Mouse (Mus musculus) right cerebral cortex, adult 18-20 months (tissue): ENCODE results near the gene Gpx5.
"Not testable (repeated sequence)": the region's sequence is repeated elsewhere in the genome, so short reads cannot be mapped to it uniquely, and the experiment has no call there.

Source experiments
- DNase-seq: peaks from one replicate; pipeline ENCODE4 v3.0.0; 2022; ENCODE audit warnings: mixed read lengths

Gpx5 gene

DNA sequence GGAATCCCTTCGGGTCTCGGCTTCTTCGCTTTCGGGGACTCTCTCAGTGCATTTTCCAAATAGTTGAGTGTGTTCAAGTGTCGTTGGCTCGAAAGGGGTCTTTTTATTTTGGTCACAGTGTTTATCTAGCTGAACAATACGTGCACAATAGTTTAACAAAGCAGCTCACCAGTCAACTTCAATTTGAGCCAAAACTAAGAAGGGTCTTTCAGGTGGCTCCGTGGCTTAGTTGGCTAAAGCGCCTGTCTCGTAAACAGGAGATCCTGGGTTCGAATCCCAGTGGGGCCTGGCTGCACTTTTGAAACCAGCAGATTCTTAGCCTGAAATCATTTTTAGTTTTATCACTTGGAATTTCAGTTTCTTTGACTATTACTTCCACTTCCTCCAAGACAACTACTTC, 28.2 kb downstream of the Gpx5 start:
- peak; percentile 45 for DNase-seq

DNA sequence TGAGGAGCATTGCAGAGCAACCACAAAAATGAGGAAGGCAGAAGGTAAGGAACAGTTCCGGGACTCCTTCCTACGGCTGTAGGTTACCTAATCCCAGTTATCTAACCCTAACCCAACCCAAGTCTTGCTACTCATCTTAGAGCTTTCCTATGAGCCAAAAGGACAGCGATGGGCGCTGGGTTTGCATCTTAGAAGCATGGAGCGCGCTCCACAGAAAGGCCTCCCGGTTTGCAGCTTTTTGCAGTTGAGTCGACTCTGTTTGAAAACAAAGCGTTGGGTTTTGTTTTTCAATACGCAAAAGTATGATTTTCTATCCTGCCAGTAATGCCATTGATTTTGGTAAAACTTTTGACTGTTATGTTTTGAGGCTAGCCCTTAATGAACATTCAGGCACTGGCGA, 28.6 kb downstream of the Gpx5 start:
- no peak for DNase-seq

DNA sequence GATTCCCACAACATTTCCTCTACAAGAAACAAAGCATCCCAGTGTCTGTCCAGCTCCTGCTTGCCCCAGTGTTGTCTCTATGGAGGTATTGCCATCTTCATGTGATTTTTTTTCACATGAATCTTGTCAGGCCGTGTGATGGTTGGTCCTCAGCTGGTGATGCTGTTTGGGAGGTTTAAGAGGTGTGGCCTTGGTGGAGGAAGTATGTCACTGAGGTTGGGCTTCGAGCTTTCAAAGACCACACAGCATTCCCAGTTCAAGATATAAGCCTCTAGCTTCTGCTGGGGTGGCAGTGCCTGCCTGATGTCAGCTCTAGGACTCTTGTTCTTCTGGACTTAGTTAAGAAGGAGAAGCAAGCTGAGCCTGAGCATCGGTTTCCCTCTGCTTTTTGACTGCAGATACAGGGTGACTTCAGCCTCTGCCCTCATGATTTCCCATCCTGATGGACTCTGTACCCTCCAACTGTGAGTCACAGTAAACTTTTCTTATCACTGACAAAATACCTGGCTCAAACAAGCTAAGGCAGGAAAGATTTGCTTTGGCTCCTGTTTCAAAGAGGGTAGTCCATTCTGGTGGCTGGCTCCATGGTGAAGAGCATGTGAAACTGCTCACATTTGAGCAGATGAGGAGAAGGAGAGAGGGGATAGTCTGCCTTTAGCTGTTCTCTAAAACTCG, 29.6 kb downstream of the Gpx5 start:
- no peak for DNase-seq

DNA sequence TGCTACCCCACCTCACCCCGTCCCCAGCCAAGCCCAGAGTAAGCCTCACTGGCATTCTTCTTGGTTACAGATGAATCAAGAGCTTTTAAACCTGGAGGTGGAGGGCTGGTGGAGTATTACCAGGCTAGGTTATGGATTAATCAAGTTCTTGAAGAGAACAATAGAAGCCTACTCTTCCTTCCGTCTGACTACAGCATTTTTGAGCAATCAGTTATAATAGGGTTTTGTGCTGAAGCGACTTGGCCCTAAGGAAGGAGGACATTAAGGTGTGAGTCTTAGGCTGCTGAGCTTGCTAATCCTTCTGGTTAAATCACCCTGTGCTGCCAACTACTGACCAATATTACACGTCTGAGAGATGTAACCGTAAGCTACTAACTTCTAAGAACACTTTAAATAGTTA, 32.2 kb downstream of the Gpx5 start:
- no peak for DNase-seq

DNA sequence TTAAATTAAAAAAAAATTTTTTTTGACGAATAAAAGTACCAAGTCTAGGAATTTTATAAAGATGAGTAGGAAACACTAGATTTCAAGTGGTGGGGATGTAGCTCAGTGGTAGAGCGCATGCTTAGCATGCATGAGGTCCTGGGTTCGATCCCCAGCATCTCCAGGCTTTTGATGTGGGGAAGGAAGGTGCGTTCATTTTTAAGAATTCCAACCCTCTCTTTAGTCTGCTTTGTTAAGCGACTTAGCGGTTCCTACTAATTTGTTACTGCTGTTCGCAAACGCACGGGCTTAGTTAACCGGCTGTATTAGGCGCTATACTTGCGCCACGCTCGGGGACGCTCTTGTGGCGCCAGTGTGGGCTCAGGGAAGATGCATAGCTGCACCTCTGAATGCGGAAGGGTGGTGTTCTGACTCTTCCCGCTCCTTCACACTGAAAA, 32.8 kb downstream of the Gpx5 start:
- peak; percentile 58 for DNase-seq

DNA sequence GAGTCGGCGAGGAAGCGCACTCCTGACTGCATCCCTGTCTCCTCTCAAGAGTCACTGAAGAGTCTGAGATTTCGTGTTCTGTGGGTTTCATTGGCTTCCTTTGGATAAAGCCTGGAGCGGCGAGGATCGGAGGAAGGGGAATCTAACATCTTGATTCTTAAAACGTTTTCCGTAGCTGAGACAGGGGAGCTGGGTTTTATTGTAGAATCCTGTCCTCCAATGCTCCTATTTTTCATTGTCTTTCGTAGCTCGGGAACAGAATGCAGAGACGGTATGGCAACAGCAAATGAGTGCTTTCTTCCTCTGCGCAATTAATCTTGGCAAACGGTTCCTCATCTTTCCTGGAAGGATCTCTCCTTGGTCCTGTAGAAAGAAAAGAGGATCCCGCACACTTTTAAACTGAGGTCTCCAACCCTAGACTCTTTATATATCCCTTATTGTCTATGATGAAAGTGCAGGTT, 33.3 kb downstream of the Gpx5 start:
- DNase-seq, result peak; percentile 45

DNA sequence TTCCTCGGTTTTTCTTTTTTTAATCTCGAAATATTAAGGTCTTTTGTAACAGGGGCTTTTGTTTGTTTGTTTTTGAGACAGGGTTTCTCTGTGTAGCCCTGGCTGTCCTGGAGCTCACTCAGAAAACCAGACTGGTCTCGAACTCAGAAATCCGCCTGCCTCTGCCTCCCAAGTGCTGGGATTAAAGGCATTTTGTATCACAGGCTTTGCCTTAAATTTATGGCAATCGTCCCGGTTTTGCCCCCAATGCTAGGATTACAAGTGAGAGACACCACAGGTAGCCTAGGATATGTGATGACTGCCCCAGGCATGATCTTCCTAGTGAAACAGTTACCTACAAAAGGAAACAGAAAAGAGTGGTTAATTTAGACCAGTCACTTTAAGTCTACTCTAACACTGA, 34.0 kb downstream of the Gpx5 start:
- DNase-seq, result no peak

DNA sequence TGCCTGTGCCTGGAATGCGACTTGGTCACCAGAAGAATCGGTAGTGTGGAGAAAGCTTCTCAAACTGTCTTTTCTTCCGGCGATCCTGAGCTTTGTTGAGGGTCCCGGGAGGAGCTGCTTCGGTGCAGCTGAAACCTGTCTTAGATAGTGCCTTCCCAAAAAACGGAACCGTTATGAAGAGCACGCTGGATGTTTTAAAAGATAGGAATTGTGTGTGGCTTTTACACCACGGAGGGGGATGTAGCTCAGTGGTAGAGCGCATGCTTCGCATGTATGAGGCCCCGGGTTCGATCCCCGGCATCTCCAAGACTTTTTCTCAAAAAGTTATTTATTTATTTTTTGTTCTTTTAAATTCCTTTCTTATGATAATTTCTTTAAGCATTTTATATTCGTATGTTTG, 38.5 kb downstream of the Gpx5 start:
- DNase-seq, result peak; percentile 48

DNA sequence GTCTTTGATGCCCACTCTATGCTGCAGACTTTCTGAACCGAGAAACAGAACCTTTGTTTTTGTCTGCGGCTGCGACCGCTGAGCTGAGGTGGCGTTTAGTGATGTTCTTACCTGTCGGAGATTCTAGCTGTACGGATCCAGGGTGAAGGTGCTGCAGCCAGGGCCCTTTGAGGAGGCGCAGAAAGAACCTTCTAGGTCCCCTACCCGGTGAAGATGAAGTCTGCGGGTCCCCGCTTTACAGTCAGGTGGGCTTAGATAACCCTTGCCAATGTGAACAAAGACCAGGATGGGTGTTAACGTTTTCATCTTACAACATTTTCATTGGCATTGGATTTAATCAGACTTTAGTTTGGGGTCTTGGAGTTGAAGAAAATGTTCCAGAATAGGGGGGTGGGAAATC, 39.0 kb downstream of the Gpx5 start:
- no peak for DNase-seq

DNA sequence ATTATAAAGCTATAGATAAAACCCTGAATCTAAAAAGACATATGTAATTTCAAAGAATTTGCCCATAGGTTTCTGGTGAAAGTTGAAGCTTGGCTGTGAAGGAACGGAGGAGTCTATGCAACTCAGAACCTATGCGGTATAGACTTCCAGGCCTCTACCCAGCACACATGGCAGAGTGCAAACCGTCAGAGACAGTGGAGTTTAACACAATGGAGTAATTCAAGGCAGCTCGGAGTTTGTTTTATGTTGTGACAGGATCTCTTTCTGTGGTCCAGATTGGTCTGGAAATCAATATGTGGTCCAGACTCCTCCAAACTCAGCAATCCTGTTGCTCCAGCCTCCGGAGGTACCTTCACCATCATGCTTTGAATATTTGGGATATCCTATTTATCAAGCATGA, 39.5 kb downstream of the Gpx5 start:
- no peak for DNase-seq

DNA sequence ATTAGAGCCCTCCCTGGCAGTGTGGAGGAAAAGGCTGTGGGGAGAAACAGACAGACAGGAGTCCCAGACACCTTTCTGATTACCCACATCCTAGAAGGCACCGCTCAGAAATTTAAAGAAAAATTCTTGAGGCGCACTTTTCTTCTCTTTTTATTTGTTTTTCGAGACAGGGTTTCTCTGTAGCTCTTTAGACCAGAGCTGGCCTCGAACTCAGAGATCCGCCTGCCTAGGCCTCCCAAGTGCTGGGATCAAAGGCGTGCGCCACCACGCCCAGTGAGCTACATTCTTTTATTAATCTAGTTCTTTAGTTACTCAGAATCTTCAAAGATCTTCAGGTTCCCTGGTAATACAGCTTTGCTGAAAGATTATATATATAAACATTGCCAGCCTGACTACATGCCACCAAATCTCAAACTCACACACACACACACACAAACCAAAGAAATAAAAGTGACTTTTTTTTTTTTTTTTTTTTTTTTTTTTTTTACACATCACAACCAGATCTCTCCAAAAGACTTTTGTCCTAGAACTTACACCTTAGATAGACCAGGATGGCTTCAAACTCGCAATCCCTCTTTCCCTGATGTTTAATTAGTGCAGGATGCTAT, 42.4 kb downstream of the Gpx5 start:
- DNase-seq, result no peak

DNA sequence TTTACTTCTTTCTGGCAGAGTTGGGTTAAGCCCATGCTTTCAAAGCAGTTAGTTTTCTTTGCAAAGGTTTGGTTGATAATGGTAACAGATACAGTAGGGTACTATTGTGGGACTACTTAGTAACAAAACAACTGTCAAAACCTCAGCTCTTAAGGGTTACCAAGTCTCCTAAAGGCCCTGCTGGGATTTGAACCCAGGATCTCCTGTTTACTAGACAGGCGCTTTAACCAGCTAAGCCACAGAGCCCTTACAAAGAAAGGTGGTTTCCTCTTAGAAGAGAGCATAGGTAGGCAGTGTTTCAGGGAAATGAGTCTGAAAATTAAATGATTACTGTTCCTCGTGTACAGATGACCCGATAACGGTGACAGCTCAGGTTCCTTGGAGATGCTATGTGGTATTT, 43.5 kb downstream of the Gpx5 start:
- peak; percentile 17 for DNase-seq

DNA sequence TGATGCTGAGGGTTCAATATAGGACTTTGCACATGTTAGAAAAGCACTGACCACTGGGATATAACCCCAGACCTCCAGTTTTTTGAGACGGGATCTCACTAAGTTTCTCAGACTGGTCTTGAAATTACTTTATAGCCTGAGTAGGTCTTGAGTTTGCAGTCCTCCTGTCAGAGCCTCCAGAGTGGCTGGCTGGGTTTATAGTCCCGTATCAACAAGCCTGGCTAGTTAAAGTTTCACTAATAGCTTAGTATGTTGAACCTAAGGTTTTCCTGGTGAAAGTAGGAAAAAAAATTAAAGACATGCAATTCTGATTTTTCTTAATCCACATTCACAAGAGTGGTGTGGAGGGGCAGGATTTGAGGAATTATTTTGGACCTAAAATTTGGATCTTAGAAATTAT, 46.3 kb downstream of the Gpx5 start:
- DNase-seq, result no peak

DNA sequence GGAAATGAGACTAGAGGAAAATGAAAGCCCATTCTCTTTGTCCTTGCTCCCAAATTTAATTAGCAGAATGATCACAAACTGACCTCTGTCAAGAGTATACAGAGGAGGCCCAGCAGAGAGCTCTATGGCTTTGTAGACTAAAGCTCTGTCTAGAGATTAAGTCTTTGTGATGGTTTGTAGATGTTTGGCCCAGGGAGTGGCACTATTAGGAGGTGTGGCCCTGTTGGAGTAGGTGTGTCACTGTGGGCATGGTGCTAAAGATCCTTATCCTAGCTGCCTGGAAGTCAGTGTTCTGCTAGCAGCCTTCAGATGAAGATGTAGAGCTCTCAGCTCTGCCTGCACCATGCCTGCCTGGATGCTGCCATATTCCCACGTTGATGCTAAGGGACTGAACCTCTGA, 47.6 kb downstream of the Gpx5 start:
- DNase-seq, result not testable (repeated sequence)

DNA sequence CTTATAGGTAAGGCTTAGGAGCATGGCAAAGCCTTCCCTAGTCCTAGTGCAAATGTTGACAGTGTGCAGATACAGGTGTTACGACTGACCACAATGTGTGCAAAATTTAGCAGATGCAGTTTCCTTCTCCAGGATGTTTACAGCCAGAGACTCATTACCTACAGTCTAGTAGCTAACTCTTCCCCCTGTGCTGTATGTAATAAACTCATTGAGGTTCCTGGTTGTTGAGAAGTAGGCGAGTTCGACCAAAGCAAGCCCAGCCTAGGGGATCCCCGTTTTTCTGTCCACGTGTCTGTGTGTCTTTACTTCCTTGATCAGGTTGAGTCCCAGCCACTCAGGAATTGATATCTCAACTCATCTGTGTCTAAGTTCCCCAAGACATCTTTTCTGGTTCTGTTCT, 48.4 kb downstream of the Gpx5 start:
- no peak for DNase-seq

DNA sequence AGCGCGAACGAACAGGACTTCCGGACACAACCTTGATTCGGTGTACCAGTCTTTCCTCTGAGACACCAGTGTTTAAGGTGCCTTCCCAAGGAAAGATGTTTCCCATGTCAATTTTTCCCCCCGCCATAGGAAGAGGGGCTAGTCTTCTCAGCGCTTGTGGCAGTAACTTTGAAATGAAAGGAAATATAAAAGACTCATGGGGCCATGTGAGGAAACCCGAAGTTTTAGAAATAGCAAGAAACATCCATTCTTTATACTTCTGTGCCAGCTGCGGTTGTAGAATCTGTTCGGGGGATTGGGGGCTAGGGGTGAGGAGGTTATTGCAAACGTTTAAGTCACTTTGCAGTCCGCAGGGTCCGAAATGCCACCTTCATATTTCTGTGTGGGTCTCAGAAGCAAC, 49.3 kb downstream of the Gpx5 start:
- no peak for DNase-seq

DNA sequence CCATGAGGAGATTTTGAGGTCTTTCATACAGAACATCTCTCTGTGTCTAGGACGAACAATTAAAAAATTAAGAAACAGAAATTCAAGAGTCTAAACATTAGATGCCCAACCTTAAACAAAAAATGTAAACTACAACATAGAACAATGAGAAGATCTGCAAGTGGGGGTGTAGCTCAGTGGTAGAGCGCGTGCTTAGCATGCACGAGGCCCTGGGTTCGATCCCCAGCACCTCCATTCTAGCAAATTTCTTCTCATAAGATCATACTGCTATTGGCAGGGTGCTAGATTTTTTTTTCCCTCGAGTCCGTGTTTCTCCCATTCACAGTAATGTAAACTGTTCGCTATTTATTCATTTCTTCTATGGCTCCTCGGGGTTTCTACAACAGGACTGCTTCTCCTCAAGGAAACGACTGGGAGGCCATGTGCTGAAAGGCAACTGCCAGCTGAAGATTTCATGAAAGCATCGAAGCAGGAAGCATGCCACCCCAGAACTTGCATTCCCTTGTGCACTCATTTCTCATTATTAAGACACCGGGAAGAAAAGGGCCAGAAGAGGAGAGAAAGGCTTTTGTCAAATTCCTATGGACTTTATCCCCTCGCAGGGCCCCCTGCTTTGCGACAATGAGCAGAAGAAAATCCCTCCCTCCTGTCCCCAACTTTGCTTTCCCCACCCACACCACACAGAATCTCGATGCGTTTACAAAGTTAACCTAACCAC, 50.0 kb downstream of the Gpx5 start:
- no peak for DNase-seq

DNA sequence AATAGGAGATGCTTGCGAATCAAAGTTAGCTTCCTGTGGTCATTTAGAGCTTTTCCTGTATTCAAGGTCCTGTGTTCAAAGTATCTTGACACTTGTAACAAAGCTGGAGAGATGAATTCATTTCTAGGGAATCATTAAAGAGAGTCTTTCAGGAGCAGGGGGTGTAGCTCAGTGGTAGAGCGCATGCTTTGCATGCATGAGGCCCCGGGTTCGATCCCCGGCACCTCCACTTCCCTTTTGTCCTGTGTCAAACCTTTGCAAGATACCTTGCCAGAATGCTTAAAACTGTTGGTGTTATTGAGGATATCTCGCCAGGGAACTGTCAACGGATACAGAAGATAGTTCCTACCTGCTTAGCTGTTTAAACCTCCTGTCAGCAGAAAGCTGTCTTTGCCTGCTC, 51.7 kb downstream of the Gpx5 start:
- DNase-seq, result peak; percentile 53

DNA sequence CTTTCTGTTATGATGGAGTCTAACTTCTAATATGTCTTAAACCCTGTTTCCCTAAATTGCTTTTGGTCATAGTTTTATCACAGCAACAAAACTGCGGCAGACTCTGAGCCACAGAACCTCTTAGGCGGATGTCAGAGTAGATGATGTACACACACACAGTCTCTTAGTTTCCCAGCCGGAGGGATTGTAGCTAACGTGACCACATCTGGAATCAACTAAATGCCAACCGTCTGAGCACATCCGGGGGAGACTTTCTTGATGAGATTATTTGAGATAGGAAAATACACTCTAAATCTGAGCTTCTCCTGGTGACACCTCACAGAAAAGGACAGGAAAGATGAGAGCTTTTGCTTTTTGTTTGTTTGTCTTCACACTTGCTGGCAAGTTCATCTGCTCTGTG, 55.4 kb downstream of the Gpx5 start:
- no peak for DNase-seq

DNA sequence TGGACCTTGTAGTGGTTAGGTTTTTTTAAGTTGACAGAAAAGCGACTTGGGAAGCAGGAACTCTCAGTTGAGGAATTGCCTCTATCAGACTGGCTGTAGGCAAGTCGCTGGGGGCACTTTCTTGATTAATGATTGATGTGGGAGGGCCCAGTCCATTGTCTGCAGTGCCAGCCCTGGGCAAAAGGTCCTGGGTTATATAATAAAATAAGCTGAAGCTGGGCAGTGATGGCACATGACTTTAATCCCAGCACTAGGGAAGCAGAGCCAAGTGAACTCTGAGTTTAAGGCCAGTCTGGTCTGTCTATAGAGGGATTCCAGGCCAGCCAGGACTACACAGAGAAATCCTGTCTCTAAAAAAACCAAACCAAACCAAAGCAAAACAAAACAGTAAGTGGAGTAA, 55.8 kb downstream of the Gpx5 start:
- DNase-seq, result no peak
